Mouse (Mus musculus): ENCODE results near the gene Gm10306.

DNA sequence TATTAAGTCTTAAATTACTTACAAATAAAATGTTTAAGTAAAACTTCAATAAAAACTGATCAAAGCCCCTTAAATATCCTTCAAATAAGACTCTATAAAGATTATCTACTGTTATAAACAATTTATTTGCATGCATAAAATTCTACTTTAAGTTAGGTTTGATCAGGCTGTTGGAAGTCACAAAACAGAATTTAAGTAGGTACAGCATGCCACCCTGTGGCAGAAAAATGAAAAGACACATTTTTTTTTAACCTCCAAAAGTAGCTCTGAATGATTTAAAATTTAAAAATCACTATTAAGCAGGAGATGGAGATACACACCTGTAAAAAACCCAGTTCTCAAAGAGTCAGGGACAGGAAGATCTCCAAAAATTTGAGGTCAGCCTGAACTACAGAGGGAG is 33.0 kb upstream of the Gm10306 start:
- TF ChIP-seq CTCF (IDR thresholded peaks at IDR 0.05) (peak; percentile 49), EP300 (IDR thresholded peaks at IDR 0.05) (no peak)
